Mouse (Mus musculus): ENCODE results near the gene Khdc4. TPM values are rescaled to one million over a fixed set of nuclear protein-coding genes. Genes with fewer than 3 reads are reported as not detected.
"Not testable (repeated sequence)": the region's sequence is repeated elsewhere in the genome, so short reads cannot be mapped to it uniquely, and the experiment has no call there.

The Khdc4 gene
- polyA plus RNA-seq, 1 experiment from 2014 or later = 102 TPM

DNA sequence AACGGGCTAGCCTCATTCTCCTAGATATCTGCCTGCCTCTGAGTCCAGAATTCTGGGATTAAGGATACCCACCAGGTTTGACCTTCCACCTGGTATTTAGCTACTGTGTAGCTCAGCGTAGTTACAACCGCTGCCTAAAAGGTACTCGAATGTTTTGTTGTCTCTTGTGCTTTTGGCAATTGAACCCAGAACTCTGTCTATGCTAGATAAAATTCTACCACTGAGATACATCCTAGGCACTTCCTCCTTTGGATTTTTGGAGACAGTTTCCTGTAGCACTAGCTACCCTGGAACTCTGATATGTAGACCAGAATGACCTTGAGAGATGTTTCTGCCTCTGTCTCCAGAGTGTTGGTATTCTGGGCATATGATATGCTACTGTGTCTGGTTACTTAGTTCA, 28.1 kb downstream of the Khdc4 start:
- Histone ChIP-seq H3K9me3 (replicated peaks) (no peaks in the 10 kb centered on the region), H3K36me3 (peaks cover 64% of the 10 kb centered on the region)
- ATAC-seq (replicated peaks; ENCODE audit: low FRiP score) = no peak

DNA sequence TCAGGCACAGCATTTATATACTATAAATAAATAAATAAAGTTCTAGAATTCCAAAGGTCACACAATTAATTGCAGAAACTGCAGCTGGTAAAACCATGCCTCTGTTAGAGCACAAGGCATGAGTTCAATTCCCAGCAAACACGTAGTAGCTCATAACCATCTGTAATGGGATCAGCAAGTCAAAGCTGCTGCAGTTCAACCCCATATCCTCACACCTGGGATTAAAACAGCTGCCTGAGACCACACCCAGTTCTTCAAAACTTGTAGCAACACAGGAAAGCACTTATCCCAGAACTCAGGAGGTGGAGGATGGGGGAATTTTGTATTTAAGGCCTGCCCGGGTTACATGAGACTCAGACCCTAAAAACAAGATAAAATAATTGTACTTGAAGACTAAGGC, 29.1 kb downstream of the Khdc4 start:
- Histone ChIP-seq H3K36me3 (peaks cover 64% of the 10 kb centered on the region), H3K27me3 (no peaks in the 10 kb centered on the region), H3K4me2 (no peak overlapping the region), H3K9ac (no peak overlapping the region), H3K4me3 (replicated peaks) (no peak overlapping the region), H3K9me3 (replicated peaks) (no peaks in the 10 kb centered on the region), H3K4me1 (peaks cover 17% of the 10 kb centered on the region), H3K27ac (no peak overlapping the region)
- ATAC-seq (replicated peaks; ENCODE audit: low FRiP score) = no peak
- WGBS = 70% methylated on average over 2 of the region's 2 CpGs

More for the DNA sequence above, 28.1 kb downstream of the Khdc4 start:
- no peak overlapping the region for H3K4me2 ChIP-seq
- H3K27ac ChIP-seq = no peak overlapping the region
- no peaks in the 10 kb centered on the region for H3K27me3 ChIP-seq
- no peak overlapping the region for H3K9ac ChIP-seq
- peaks cover 12% of the 10 kb centered on the region for H3K4me1 ChIP-seq
- 93% methylated on average over 4 of the region's 4 CpGs for WGBS
- H3K4me3 ChIP-seq (replicated peaks) = no peak overlapping the region

GRCm38 (mm10) chr3:88715716-88716115, 30.1 kb downstream of the Khdc4 start:
- not testable (repeated sequence) for ATAC-seq (replicated peaks; ENCODE audit: low FRiP score); H3K27me3 ChIP-seq; H3K9ac ChIP-seq; H3K27ac ChIP-seq; H3K4me3 ChIP-seq (replicated peaks); H3K9me3 ChIP-seq (replicated peaks); H3K4me2 ChIP-seq
- H3K36me3 ChIP-seq = peaks cover 64% of the 10 kb centered on the region
- WGBS = 90% methylated on average over 5 of the region's 5 CpGs
- H3K4me1 ChIP-seq = peaks cover 17% of the 10 kb centered on the region

DNA sequence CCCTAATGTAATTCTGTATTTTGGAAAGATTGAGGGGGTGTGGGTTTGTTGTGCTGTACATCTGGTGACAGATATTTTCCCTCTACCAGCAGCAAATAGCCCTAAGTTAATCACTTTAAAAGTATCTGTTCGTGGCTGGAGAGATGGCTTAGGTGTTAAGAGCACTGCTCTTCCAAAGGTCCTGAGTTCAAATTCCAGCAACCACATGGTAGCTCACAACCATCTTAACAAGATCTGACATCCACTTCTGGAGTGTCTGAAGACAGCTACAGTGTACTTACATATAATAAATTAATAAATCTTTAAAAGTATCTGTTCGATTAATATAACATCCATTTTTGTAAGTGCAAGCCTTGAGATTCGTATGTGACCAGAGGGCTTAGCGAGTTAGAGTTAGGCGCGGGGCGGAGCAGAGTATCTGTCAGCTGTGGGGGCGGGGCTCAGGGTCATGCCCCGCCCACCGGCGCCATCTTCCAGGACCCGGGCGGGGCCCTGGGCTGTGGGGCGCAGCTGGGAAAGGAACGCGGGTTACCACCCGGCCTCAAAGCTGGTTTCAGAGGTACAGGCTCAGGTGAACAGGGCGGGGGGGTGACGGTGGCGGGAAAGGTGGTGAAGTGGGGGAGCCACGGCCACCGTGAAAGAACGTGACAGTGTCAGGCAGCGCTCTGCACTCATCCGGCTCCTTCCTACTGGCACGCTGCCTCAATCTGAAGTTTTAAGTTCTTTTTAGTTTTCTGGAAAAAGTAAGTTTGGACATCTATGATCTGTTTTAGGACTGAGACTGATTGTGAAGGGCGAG, 31.0 kb downstream of the Khdc4 start, which contains the start of gene Rit1:
TSS of gene Rit1 (plus strand) at position 440 of the 799 bp plus-strand sequence.
- Histone ChIP-seq H3K4me2 (peak within 1 kb of the TSS; percentile 78), H3K9me3 (replicated peaks) (no peaks in the 10 kb centered on the region), H3K4me1 (peaks cover 17% of the 10 kb centered on the region), H3K36me3 (peaks cover 64% of the 10 kb centered on the region), H3K4me3 (replicated peaks) (peak within 1 kb of the TSS; percentile 88), H3K9ac (peak within 1 kb of the TSS; percentile 66), H3K27ac (peak within 1 kb of the TSS; percentile 80), H3K27me3 (no peaks in the 10 kb centered on the region)
- peak; percentile 97 for ATAC-seq (replicated peaks; ENCODE audit: low FRiP score)
- WGBS = 2% methylated on average over 27 of the region's 27 CpGs

DNA sequence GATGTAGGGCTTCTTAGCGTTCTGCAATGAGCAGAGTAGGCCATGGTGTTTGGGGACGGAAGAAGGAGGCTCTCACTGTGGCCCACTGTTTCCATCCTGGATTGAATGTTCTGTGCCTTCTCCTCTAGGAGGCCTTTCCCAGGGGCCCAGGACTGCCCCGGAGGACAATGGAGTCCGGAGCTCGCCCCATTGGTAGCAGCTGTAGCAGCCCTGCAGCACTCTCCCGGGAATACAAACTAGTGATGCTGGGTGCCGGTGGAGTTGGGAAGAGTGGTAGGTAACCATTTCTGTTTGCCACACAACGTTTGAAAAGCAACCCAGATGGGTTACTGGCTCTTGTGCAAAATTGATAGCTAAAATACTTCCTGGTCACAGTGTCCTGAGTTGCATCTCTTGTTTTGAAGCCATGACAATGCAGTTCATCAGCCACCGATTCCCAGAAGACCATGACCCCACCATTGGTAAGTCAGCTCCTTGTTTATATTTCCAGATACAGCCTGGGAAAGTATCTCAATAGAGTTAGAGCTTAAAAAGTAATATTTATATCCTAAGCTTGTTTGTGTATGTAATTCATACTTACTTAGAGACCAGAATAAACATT, 31.7 kb downstream of the Khdc4 start:
- no peaks in the 10 kb centered on the region for H3K9me3 ChIP-seq (replicated peaks)
- peaks cover 17% of the 10 kb centered on the region for H3K4me1 ChIP-seq
- H3K27me3 ChIP-seq = no peaks in the 10 kb centered on the region
- peaks cover 61% of the 10 kb centered on the region for H3K36me3 ChIP-seq
- H3K9ac ChIP-seq = peak overlapping the region; percentile 66
- WGBS = 3% methylated on average over 9 of the region's 9 CpGs
- peak overlapping the region; percentile 88 for H3K4me3 ChIP-seq (replicated peaks)
- ATAC-seq (replicated peaks; ENCODE audit: low FRiP score) = peak; percentile 73
- peak overlapping the region; percentile 78 for H3K4me2 ChIP-seq
- H3K27ac ChIP-seq = peak overlapping the region; percentile 80

DNA sequence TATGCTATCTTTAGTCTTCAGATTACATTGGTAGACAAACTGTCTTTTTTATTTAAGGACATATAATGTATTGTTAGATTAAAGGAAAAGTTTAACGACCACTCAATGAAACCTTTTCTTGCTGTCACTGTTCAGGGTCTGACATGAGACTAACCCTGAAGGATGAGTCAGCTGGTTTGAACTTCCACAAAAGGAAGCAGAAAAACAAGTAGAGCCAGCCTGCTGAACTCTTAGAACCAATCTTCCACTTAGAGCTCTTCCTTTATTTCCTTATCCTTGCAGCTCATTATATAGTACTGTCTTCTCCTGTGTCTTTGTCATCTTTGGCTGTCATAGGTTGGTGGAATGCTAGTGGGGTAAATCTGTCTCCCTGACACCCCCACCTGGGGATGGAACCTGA, 32.2 kb downstream of the Khdc4 start:
- ATAC-seq (replicated peaks; ENCODE audit: low FRiP score) = no peak
- no peak overlapping the region for H3K27ac ChIP-seq
- 21% methylated on average over 1 of the region's 1 CpGs for WGBS

GRCm38 (mm10) chr3:88719098-88719497, 33.5 kb downstream of the Khdc4 start:
- no peak overlapping the region for H3K9ac ChIP-seq
- H3K4me2 ChIP-seq = no peak overlapping the region
- no peaks in the 10 kb centered on the region for H3K9me3 ChIP-seq (replicated peaks)
- peaks cover 17% of the 10 kb centered on the region for H3K4me1 ChIP-seq
- WGBS = 63% methylated on average over 2 of the region's 2 CpGs
- H3K27ac ChIP-seq = no peak overlapping the region
- H3K36me3 ChIP-seq = peaks cover 53% of the 10 kb centered on the region
- ATAC-seq (replicated peaks; ENCODE audit: low FRiP score) = no peak; the same call in 1 of the 2 replicates
- H3K4me3 ChIP-seq (replicated peaks) = no peak overlapping the region
- no peaks in the 10 kb centered on the region for H3K27me3 ChIP-seq

More for the DNA sequence above, 32.2 kb downstream of the Khdc4 start:
- Histone ChIP-seq H3K27me3 (no peaks in the 10 kb centered on the region), H3K36me3 (peaks cover 55% of the 10 kb centered on the region), H3K9me3 (replicated peaks) (no peaks in the 10 kb centered on the region), H3K4me1 (peaks cover 17% of the 10 kb centered on the region), H3K9ac (no peak overlapping the region), H3K4me2 (peak overlapping the region; percentile 78), H3K4me3 (replicated peaks) (peak overlapping the region; percentile 88)

DNA sequence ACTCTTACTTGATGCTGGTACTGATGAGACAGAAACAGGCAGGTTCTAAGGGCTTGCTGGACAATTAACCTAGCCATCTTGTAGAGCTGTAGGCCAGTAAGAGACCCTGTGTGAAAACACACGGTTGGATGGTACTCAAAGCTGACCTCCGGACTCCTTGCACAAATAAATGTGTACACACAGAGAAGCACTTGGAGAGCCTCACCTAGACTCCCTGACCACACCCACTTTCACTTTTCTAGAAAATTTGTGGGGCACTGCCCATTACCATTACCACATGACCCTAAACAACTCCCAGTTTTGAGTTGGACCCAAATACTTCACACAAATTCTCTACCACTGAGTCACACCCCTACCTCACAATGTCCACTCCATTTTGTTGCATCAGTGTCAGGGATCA, 51.0 kb downstream of the Khdc4 start:
- Histone ChIP-seq H3K36me3 (peaks cover under 1% of the 10 kb centered on the region; the same call in 1 of the 2 replicates), H3K4me3 (replicated peaks) (no peak overlapping the region), H3K9me3 (replicated peaks) (no peaks in the 10 kb centered on the region), H3K9ac (no peak overlapping the region), H3K27me3 (no peaks in the 10 kb centered on the region), H3K27ac (no peak overlapping the region), H3K4me1 (no peaks in the 10 kb centered on the region), H3K4me2 (no peak overlapping the region)
- 72% methylated on average over 2 of the region's 2 CpGs for WGBS
- no peak for ATAC-seq (replicated peaks; ENCODE audit: low FRiP score)

GRCm38 (mm10) chr3:88738641-88739040, 53.0 kb downstream of the Khdc4 start:
- Histone ChIP-seq H3K27ac (no peak overlapping the region), H3K27me3 (no peaks in the 10 kb centered on the region), H3K9me3 (replicated peaks) (no peaks in the 10 kb centered on the region), H3K36me3 (no peaks in the 10 kb centered on the region), H3K4me1 (no peaks in the 10 kb centered on the region), H3K4me3 (replicated peaks) (no peak overlapping the region), H3K4me2 (no peak overlapping the region), H3K9ac (no peak overlapping the region)
- ATAC-seq (replicated peaks; ENCODE audit: low FRiP score) = no peak
- WGBS = 54% methylated on average over 3 of the region's 3 CpGs

- H3K27ac ChIP-seq = no peak overlapping the region
- no peak for ATAC-seq (replicated peaks; ENCODE audit: low FRiP score)
Measured at GRCm38 (mm10) chr3:88740147-88740546, 54.5 kb downstream of the Khdc4 start.

DNA sequence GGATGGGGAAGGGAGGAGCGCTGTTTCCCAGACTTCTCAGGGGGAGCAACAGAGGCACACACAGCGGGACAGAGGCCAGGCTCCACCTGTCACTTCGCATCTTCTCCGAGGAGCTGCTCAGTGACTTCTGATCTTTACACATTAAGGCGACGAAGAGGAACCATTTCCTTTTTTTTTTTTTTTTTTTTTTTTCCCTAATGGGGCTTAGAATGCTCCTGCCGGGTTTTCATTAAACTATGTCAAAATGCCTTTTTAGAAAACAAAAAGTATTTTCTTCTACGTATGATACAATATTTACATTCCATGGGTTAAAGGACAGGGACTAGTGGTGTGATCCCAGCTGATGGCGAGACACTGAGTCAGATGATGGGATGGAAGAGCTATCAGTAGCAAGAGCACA, 59.9 kb downstream of the Khdc4 start:
- H3K4me1 ChIP-seq = no peaks in the 10 kb centered on the region
- H3K27ac ChIP-seq = no peak overlapping the region
- no peaks in the 10 kb centered on the region for H3K27me3 ChIP-seq
- ATAC-seq (replicated peaks; ENCODE audit: low FRiP score) = no peak
- peaks cover 18% of the 10 kb centered on the region for H3K9me3 ChIP-seq (replicated peaks)
- no peak overlapping the region for H3K4me2 ChIP-seq
- WGBS = 83% methylated on average over 9 of the region's 9 CpGs
- peaks cover 36% of the 10 kb centered on the region for H3K36me3 ChIP-seq
- H3K9ac ChIP-seq = no peak overlapping the region
- H3K4me3 ChIP-seq (replicated peaks) = no peak overlapping the region

More at GRCm38 (mm10) chr3:88740147-88740546, 54.5 kb downstream of the Khdc4 start:
- no peaks in the 10 kb centered on the region for H3K27me3 ChIP-seq
- 95% methylated on average over 3 of the region's 3 CpGs for WGBS
- no peak overlapping the region for H3K9ac ChIP-seq
- no peaks in the 10 kb centered on the region for H3K36me3 ChIP-seq
- H3K4me3 ChIP-seq (replicated peaks) = no peak overlapping the region
- no peaks in the 10 kb centered on the region for H3K4me1 ChIP-seq
- no peaks in the 10 kb centered on the region for H3K9me3 ChIP-seq (replicated peaks)
- no peak overlapping the region for H3K4me2 ChIP-seq

DNA sequence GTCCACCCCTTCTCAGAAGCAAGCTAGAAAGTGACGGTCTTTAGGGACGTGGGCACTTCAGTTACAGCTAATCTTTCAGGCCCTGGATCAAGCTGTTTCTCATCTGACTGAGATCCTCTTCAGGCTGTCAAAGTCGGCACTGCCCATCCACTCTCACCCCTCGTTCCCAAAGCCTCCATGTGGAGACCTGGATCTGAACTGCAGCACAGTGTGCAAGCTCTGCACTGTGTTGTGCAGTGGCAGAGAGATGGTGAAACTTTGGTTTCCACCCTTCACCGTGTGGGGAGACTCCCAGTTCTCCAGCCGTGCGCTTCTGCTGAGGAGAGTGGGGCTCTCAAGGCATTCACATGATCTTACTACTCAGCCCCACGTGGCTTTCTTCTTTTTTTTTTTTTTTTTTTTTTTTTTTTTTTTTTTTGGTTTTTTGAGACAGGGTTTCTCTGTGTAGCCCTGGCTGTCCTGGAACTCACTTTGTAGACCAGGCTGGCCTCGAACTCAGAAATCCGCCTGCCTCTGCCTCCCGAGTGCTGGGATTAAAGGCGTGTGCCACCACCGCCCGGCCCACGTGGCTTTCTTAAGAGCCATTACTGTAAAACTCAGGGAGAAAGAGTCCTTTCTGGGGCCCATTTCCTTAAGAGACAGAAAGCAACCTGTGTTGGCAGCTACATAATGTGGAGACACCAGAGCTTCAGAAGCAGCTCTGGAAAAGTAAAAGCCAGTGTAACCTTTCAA, 60.7 kb downstream of the Khdc4 start:
- Histone ChIP-seq H3K36me3 (peaks cover 36% of the 10 kb centered on the region), H3K4me1 (no peaks in the 10 kb centered on the region), H3K4me3 (replicated peaks) (no peak overlapping the region), H3K27ac (no peak overlapping the region), H3K4me2 (no peak overlapping the region), H3K27me3 (no peaks in the 10 kb centered on the region), H3K9me3 (replicated peaks) (peaks cover 18% of the 10 kb centered on the region), H3K9ac (no peak overlapping the region)
- 95% methylated on average over 14 of the region's 15 CpGs for WGBS
- ATAC-seq (replicated peaks; ENCODE audit: low FRiP score) = no peak
